Mouse (Mus musculus): Measurements from ENCODE around the gene Sv2a. TPM values are rescaled to one million over a fixed set of nuclear protein-coding genes. Genes with fewer than 3 reads are reported as not detected.
"Not testable (repeated sequence)": the region's sequence is repeated elsewhere in the genome, so short reads cannot be mapped to it uniquely, and the experiment has no call there.

Sv2a gene
- polyA plus RNA-seq, 1 experiment from 2014 or later = 3.6 TPM

DNA sequence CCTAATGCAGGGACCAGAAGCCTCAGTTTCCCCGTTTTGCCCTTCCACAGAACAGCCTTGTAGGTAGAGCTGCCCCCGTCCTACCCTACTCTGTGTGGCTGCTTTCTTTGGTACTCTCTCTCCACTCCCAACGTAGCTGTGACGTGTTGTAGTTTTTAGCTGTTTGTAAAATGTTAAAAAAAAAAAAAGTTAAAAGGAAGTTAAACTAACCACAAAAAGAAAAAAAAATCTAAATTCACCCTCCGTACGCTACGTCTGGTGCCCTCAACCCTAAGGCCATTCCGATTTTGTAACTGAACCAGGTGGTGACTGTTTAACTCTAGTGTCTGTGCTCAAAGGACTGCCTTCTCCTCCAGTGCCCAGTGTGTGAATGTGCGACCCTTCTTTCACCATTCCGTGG is 14.0 kb downstream of the Sv2a start:
- H3K36me3 ChIP-seq (ENCODE audit: insufficient read depth) = 0 out of 2 replicates have a peak, but pooled peaks cover 4% of the 10 kb centered on the region
- peaks cover 10% of the 10 kb centered on the region; the same call in 1 of the 2 replicates for H3K4me1 ChIP-seq (ENCODE audit: insufficient read depth)
- H3K4me2 ChIP-seq = no peak overlapping the region
- WGBS = 86% methylated on average over 10 of the region's 10 CpGs
- no peak overlapping the region for H3K9ac ChIP-seq
- H3K27me3 ChIP-seq (ENCODE audit: insufficient read depth, low read length) = no peaks in the 10 kb centered on the region
- H3K27ac ChIP-seq (ENCODE audit: low read depth) = no peak overlapping the region
- no peak for ATAC-seq (ENCODE audit: insufficient read depth)
- DNase-seq = no peak
- no peak for TF ChIP-seq CTCF (IDR thresholded peaks at IDR 0.05; ENCODE audit: low read depth)
- H3K4me3 ChIP-seq (ENCODE audit: low read depth, low read length) = no peak overlapping the region
- H3K9me3 ChIP-seq (ENCODE audit: low read depth, low read length) = no peaks in the 10 kb centered on the region

DNA sequence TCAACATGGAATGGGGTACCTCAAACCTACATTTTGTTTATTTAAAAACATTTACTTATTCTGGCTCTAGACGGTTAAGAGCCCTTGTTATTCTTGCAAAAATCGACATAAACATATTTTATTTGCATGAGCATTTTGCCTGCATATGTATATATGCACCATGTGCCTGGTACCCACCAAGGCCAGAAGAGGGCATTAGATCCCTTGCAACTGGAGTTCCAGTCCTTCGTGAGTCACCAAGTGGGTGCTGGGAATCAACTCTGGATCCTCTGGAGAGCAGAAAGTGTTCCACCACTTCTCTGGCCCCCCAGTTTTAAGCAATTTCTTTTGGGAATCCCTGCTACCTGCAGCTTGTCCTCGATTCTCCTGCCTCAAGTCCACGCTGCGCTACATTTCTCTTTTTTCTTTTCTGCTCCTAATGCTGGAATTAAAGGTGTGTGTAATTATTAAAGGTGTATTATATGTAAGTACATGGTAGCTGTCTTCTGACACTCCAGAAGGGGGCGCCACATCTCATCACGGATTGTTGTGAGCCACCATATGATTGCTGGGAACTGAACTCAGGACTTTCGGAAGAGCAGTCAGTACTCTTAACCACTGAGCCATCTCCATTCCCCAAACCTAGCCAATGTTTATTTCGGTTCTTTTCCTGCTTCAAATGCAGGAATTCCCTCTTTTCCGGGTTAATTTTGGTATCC is 14.8 kb downstream of the Sv2a start:
- Histone ChIP-seq H3K9me3 (ENCODE audit: low read depth, low read length) (no peaks in the 10 kb centered on the region), H3K9ac (no peak overlapping the region), H3K36me3 (ENCODE audit: insufficient read depth) (0 out of 2 replicates have a peak, but pooled peaks cover 4% of the 10 kb centered on the region), H3K27ac (ENCODE audit: low read depth) (no peak overlapping the region), H3K4me3 (ENCODE audit: low read depth, low read length) (no peak overlapping the region), H3K4me2 (peak overlapping the region; percentile 98; the same call in 1 of the 2 replicates), H3K27me3 (ENCODE audit: insufficient read depth, low read length) (no peaks in the 10 kb centered on the region), H3K4me1 (ENCODE audit: insufficient read depth) (peaks cover 10% of the 10 kb centered on the region; the same call in 1 of the 2 replicates)
- TF ChIP-seq CTCF (IDR thresholded peaks at IDR 0.05; ENCODE audit: low read depth) = peak; percentile 35; the same call in 1 of the 2 replicates
- ATAC-seq (ENCODE audit: insufficient read depth) = no peak
- WGBS = 87% methylated on average over 11 of the region's 11 CpGs
- no peak for DNase-seq

DNA sequence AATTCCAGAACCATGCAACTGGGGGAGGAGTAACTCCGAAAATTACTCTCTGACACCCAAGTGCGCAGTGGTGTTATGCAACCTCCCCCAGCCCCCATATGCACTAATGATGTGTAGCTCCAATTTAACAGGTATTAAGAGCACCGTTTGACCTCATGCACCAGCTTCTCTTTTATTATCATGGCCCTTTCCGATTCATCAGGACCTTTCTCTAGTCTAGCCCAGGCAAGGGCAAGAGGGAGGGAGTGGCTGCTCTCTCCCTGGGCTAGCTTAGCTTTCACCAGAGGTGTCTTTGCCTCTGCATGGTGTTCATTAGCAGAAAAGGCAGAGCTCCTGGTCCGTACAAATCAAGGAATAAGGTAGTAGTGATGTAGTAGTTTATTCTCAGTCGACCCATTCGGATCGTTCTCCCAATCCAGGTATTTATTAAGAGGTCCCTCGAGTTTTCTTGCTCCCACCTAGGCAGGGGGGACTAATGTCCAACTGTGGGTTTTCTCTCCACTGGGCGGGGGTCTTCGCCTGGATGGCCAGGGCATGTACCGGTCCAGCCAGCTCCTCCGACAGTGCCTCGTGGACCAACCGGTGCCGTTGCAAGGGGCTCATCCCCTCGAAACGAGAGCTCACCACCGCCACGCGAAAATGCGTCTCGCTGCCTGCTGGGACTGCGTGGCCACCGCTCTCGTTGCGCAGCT is 15.6 kb downstream of the Sv2a start:
- Histone ChIP-seq H3K36me3 (ENCODE audit: insufficient read depth) (0 out of 2 replicates have a peak, but pooled peaks cover 4% of the 10 kb centered on the region), H3K27ac (ENCODE audit: low read depth) (peak overlapping the region; percentile 97), H3K9me3 (ENCODE audit: low read depth, low read length) (no peaks in the 10 kb centered on the region), H3K4me3 (ENCODE audit: low read depth, low read length) (peak overlapping the region; percentile 67), H3K4me1 (ENCODE audit: insufficient read depth) (peaks cover 10% of the 10 kb centered on the region; the same call in 1 of the 2 replicates), H3K4me2 (peak overlapping the region; percentile 98), H3K9ac (peak overlapping the region; percentile 89), H3K27me3 (ENCODE audit: insufficient read depth, low read length) (no peaks in the 10 kb centered on the region)
- TF ChIP-seq CTCF (IDR thresholded peaks at IDR 0.05; ENCODE audit: low read depth) = no peak
- ATAC-seq (ENCODE audit: insufficient read depth) = no peak; the same call in 1 of the 2 replicates
- no peak for DNase-seq
- 20% methylated on average over 27 of the region's 27 CpGs for WGBS

DNA sequence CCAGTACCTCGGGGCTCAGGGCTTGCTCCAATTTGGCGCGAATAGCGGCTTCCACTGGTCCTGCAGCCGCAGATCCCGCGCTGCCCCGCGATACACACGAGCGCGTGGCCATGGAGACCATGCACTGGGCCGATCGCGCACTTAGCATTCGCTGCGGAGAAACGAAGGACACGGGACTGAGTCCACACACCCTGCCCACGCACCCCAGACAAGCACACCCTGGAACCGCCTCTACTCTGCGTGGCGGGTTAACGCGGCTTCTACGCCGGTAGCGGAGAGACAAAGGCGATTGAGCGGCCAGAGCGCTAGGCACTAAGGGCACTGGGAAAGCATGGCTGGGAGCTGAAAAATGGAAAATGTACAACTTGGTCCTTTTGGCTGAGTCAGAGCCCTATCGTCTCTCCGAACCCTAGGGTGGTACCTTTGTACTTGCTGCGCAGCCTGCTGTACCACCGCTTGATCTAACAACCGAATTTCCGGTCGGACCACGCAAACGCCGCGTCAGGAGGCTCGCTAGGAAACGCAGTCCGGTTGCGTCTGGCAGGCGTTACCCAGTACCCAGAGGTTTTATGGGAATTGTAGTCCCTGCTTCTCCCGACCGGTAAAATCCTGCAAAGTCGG is 16.3 kb downstream of the Sv2a start:
- ATAC-seq (ENCODE audit: insufficient read depth) = peak; percentile 94
- peak overlapping the region; percentile 97 for H3K27ac ChIP-seq (ENCODE audit: low read depth)
- under 1% methylated on average over 50 of the region's 50 CpGs for WGBS

DNA sequence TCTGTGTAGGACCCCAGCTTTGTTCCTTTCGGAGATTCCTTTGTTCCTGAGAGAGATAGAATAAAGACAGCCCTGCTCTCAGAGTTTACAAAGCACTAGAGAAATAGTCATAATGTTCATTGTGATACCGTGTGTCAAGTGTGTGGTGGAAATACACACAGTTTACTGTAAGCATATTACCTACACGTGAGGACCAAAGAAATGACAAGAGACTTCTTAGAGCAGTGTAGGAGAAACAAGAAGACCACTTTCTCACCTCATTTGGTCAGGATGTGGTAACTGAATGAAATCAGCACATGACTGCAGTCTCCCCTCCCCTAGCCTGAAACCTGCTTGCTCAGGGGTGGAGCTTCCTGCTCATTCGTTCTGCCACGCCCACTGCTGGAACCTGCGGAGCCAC is 17.2 kb downstream of the Sv2a start:
- H3K4me2 ChIP-seq = peak overlapping the region; percentile 98
- 0 out of 2 replicates have a peak overlapping the region, but pooled peaks have one; percentile 33 for H3K27ac ChIP-seq (ENCODE audit: low read depth)
- H3K4me3 ChIP-seq (ENCODE audit: low read depth, low read length) = peak overlapping the region; percentile 67
- H3K9me3 ChIP-seq (ENCODE audit: low read depth, low read length) = no peaks in the 10 kb centered on the region
- H3K9ac ChIP-seq = peak overlapping the region; percentile 27
- DNase-seq = no peak
- 3% methylated on average over 6 of the region's 6 CpGs for WGBS
- no peak for TF ChIP-seq CTCF (IDR thresholded peaks at IDR 0.05; ENCODE audit: low read depth)
- H3K4me1 ChIP-seq (ENCODE audit: insufficient read depth) = peaks cover 10% of the 10 kb centered on the region; the same call in 1 of the 2 replicates
- ATAC-seq (ENCODE audit: insufficient read depth) = peak; percentile 9; the same call in 1 of the 2 replicates
- H3K36me3 ChIP-seq (ENCODE audit: insufficient read depth) = 0 out of 2 replicates have a peak, but pooled peaks cover 4% of the 10 kb centered on the region
- no peaks in the 10 kb centered on the region for H3K27me3 ChIP-seq (ENCODE audit: insufficient read depth, low read length)

More for the DNA sequence above, 16.3 kb downstream of the Sv2a start:
- Histone ChIP-seq H3K27me3 (ENCODE audit: insufficient read depth, low read length) (no peaks in the 10 kb centered on the region), H3K9ac (peak overlapping the region; percentile 89), H3K4me3 (ENCODE audit: low read depth, low read length) (peak overlapping the region; percentile 67), H3K4me1 (ENCODE audit: insufficient read depth) (peaks cover 10% of the 10 kb centered on the region; the same call in 1 of the 2 replicates), H3K36me3 (ENCODE audit: insufficient read depth) (0 out of 2 replicates have a peak, but pooled peaks cover 4% of the 10 kb centered on the region), H3K9me3 (ENCODE audit: low read depth, low read length) (no peaks in the 10 kb centered on the region), H3K4me2 (peak overlapping the region; percentile 98)
- peak; percentile 28 for TF ChIP-seq CTCF (IDR thresholded peaks at IDR 0.05; ENCODE audit: low read depth)
- DNase-seq = peak; percentile 96

DNA sequence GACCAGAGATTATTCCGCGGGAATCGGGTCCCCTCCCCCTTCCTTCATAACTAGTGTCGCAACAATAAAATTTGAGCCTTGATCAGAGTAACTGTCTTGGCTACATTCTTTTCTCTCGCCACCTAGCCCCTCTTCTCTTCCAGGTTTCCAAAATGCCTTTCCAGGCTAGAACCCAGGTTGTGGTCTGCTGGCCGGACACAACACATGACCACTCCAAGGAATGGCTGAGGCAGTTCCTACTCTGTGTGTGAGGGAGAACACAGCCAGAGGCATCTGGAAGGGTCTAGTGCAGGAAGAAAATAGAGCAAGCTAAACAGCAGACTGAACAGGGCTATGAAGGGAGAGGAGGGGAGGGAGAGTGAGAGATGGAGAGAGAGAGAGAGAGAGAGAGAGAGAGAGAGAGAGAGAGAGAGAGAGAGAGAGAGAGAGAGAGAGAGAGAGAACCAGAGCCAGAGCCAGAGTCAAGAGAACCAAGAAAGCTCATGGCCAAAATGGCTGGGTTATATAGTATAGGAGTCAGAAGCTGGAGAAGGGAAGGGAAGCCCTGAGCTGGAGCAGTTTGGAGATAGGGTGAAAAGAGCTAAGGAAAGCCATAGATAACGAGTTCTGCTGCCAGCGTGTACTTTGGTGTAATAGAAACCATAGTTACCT is 17.8 kb downstream of the Sv2a start:
- H3K4me1 ChIP-seq (ENCODE audit: insufficient read depth); DNase-seq; H3K36me3 ChIP-seq (ENCODE audit: insufficient read depth); ATAC-seq (ENCODE audit: insufficient read depth); H3K9ac ChIP-seq; H3K27me3 ChIP-seq (ENCODE audit: insufficient read depth, low read length); H3K9me3 ChIP-seq (ENCODE audit: low read depth, low read length); H3K27ac ChIP-seq (ENCODE audit: low read depth); H3K4me3 ChIP-seq (ENCODE audit: low read depth, low read length): not testable (repeated sequence)
- WGBS = 26% methylated on average over 6 of the region's 8 CpGs
- H3K4me2 ChIP-seq = peak overlapping the region; percentile 98

All from lung, embryonic 14.5 days (tissue).